Mouse (Mus musculus): ENCODE results near the gene Abcg1. TPM values are rescaled to one million over a fixed set of nuclear protein-coding genes. Genes with fewer than 3 reads are reported as not detected.

Abcg1 gene
- polyA plus RNA-seq, 1 experiment from 2014 or later = 5.8 TPM

DNA sequence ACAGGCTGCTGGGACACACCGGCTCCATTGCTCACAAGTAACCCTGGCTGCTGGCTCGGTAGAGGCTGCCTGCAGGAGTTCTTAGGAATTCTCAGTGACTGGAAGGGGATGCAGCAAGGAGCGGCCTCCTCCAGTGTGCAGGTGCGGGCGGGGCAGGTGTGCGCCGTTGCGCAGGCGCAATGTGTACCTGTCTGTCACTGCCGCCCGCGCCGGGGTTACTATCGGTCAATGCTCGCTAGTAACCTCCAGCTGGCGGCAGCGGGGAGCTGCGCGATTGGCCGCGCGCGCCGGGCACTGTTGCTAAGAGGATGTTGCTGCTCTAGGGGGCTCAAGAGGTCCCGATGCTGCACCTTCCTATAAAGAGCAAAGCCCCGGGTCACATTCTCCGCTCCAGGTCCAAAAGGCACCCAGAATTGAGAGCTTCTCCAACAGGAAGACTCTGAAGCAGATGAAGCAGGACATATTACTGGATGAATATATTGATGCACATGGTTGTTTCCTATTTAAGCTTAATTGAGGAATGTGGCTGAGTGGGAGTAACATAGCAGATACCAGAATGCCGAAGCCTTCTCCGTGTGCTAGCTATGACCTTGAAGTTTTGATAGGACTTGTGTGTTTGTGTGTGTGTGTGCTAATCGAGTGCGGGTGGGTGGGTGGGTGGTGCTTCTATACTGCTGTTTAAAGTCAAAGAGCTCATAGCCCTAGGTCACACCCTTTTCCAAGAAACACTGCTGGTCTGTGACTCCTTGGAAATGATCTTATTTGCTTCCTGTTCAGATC is 16.0 kb downstream of the Abcg1 start:
- Histone ChIP-seq H3K27ac (replicated peaks) (peak overlapping the region; percentile 77), H3K36me3 (no peaks in the 10 kb centered on the region), H3K9me3 (replicated peaks) (no peaks in the 10 kb centered on the region), H3K4me3 (peak overlapping the region; percentile 50), H3K4me1 (peaks cover 69% of the 10 kb centered on the region), H3K27me3 (ENCODE audit: low read depth, poor library complexity, severe bottlenecking) (peaks cover 14% of the 10 kb centered on the region; the same call in 1 of the 2 replicates)
- 4% methylated on average over 31 of the region's 31 CpGs for WGBS
- DNase-seq (ENCODE audit: low spot score) = peak; percentile 81

DNA sequence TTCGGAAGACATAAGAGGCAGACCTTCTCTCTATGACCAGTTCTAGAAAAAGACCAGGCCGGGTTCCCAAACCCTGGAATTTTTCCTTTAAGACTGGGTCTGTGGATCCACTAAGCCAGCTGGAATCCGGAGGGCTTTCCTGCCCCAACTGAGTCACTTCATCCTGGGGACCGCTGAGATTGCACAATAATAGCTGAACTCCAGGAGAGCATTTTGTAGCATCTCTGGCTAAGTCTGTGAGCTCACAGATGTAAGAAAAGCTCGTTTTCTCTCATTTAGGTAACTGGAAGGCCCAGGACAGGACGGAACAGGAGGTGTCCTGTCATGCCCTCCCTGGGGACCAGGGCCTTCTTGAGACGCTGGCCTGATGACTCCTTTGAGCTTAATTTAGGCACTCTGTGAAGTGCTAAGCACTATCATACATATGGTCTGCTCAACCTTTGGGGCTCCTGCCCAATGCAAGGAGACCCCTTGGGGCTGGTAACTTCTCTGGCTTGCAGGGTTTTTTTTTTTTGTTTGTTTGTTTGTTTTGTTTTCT is 16.6 kb downstream of the Abcg1 start:
- Histone ChIP-seq H3K36me3 (no peaks in the 10 kb centered on the region), H3K27me3 (ENCODE audit: low read depth, poor library complexity, severe bottlenecking) (peaks cover 14% of the 10 kb centered on the region; the same call in 1 of the 2 replicates), H3K4me3 (peak overlapping the region; percentile 50; the same call in 1 of the 2 replicates), H3K9me3 (replicated peaks) (no peaks in the 10 kb centered on the region), H3K4me1 (peaks cover 73% of the 10 kb centered on the region), H3K27ac (replicated peaks) (peak overlapping the region; percentile 67; the same call in 1 of the 2 replicates)
- no peak for DNase-seq (ENCODE audit: low spot score)
- 14% methylated on average over 7 of the region's 7 CpGs for WGBS

GRCm38 (mm10) chr17:31074666-31075065 is 17.2 kb downstream of the Abcg1 start:
- DNase-seq (ENCODE audit: low spot score) = no peak
- Histone ChIP-seq H3K4me3 (no peak overlapping the region), H3K9me3 (replicated peaks) (no peaks in the 10 kb centered on the region), H3K36me3 (no peaks in the 10 kb centered on the region), H3K27me3 (ENCODE audit: low read depth, poor library complexity, severe bottlenecking) (peaks cover 14% of the 10 kb centered on the region; the same call in 1 of the 2 replicates), H3K27ac (replicated peaks) (no peak overlapping the region), H3K4me1 (peaks cover 78% of the 10 kb centered on the region)
- WGBS = 51% methylated on average over 3 of the region's 3 CpGs

DNA sequence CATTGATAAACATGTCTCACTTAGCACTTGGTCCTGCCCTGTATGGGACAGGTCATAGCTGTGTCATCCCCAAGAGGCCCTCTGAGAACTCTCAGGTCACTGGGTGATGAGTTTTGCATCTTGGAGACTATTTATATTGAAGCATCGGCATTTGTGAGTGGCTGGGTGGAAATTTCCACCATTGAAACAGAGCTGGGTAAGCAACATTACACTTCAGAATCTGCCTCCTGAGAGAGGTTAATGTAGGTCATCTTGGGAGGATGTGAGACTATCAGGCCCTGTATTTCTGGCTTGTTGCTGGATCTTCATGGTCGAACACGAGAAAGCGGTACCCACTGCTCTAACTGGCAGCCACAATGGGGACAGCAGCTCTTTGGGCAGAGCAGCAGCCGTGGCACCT is 18.0 kb downstream of the Abcg1 start:
- 83% methylated on average over 5 of the region's 5 CpGs for WGBS
- Histone ChIP-seq H3K9me3 (replicated peaks) (no peaks in the 10 kb centered on the region), H3K27me3 (ENCODE audit: low read depth, poor library complexity, severe bottlenecking) (peaks cover 14% of the 10 kb centered on the region; the same call in 1 of the 2 replicates), H3K36me3 (no peaks in the 10 kb centered on the region), H3K4me1 (peaks cover 81% of the 10 kb centered on the region), H3K27ac (replicated peaks) (no peak overlapping the region), H3K4me3 (no peak overlapping the region)
- no peak for DNase-seq (ENCODE audit: low spot score)

DNA sequence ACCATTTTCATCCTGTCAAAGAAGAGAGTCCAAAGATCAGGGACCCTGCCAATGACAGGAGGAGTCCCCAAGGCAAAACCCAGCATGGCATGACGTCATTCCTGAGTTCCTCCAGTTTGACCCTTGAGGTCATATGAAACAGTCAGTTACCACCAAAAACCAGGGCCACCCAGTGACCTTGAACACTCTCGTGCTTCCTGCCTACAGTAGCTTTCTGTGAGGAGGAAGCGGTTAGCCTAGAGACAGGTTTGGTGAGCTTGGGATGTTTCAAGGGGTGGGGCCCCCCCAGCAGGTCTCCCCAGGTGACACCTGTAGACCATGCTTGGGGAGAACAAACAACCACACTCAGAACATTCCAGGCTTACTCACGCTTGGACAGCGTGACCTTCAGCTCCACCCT is 20.1 kb downstream of the Abcg1 start:
- 78% methylated on average over 5 of the region's 5 CpGs for WGBS
- no peak for DNase-seq (ENCODE audit: low spot score)
- Histone ChIP-seq H3K36me3 (no peaks in the 10 kb centered on the region), H3K27ac (replicated peaks) (no peak overlapping the region; the same call in 1 of the 2 replicates), H3K27me3 (ENCODE audit: low read depth, poor library complexity, severe bottlenecking) (peaks cover 14% of the 10 kb centered on the region; the same call in 1 of the 2 replicates), H3K4me3 (no peak overlapping the region), H3K9me3 (replicated peaks) (no peaks in the 10 kb centered on the region), H3K4me1 (peaks cover 70% of the 10 kb centered on the region)

- 87% methylated on average over 11 of the region's 11 CpGs for WGBS
- H3K27me3 ChIP-seq (ENCODE audit: low read depth, poor library complexity, severe bottlenecking) = peaks cover 14% of the 10 kb centered on the region; the same call in 1 of the 2 replicates
- no peaks in the 10 kb centered on the region for H3K9me3 ChIP-seq (replicated peaks)
- H3K4me1 ChIP-seq = peaks cover 59% of the 10 kb centered on the region
- peak overlapping the region; percentile 47 for H3K27ac ChIP-seq (replicated peaks)
- no peak overlapping the region for H3K4me3 ChIP-seq
- H3K36me3 ChIP-seq = no peaks in the 10 kb centered on the region
- DNase-seq (ENCODE audit: low spot score) = no peak
These were observed 21.1 kb downstream of the Abcg1 start for GRCm38 (mm10) chr17:31078581-31078980.

GRCm38 (mm10) chr17:31079078-31079840 is 21.8 kb downstream of the Abcg1 start:
- 70% methylated on average over 12 of the region's 12 CpGs for WGBS
- Histone ChIP-seq H3K4me1 (peaks cover 53% of the 10 kb centered on the region), H3K9me3 (replicated peaks) (no peaks in the 10 kb centered on the region), H3K27me3 (ENCODE audit: low read depth, poor library complexity, severe bottlenecking) (peaks cover 9% of the 10 kb centered on the region; the same call in 1 of the 2 replicates), H3K36me3 (no peaks in the 10 kb centered on the region), H3K27ac (replicated peaks) (peak overlapping the region; percentile 47), H3K4me3 (no peak overlapping the region)
- DNase-seq (ENCODE audit: low spot score) = no peak

GRCm38 (mm10) chr17:31082296-31083078 is 25.0 kb downstream of the Abcg1 start:
- H3K27ac ChIP-seq (replicated peaks) = no peak overlapping the region
- 92% methylated on average over 4 of the region's 4 CpGs for WGBS
- no peaks in the 10 kb centered on the region for H3K36me3 ChIP-seq
- H3K9me3 ChIP-seq (replicated peaks) = no peaks in the 10 kb centered on the region
- no peaks in the 10 kb centered on the region for H3K27me3 ChIP-seq (ENCODE audit: low read depth, poor library complexity, severe bottlenecking)
- no peak for DNase-seq (ENCODE audit: low spot score)
- no peak overlapping the region for H3K4me3 ChIP-seq
- H3K4me1 ChIP-seq = peaks cover 38% of the 10 kb centered on the region

DNA sequence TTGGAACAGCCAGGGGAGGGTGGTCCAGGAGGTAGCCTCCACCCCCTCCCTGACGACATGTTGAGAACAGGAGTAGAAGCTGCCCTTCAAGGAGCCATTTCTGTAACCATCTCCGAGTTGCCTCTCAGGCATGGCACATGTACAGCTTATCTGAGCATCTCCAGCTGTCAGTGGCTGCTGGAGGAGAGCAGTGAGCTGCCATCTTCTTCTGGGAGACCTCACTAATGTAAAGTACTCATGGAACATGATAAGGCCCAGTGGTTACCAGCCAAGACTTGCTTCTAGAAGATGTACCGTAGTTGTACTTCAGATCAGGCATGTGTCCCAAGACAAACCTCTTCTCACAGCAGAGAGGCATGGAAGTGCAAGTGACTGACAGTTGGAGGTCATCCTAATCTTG is 28.0 kb downstream of the Abcg1 start:
- Histone ChIP-seq H3K27me3 (ENCODE audit: low read depth, poor library complexity, severe bottlenecking) (no peaks in the 10 kb centered on the region), H3K4me1 (peaks cover 37% of the 10 kb centered on the region), H3K27ac (replicated peaks) (no peak overlapping the region), H3K36me3 (no peaks in the 10 kb centered on the region), H3K4me3 (no peak overlapping the region), H3K9me3 (replicated peaks) (no peaks in the 10 kb centered on the region)
- DNase-seq (ENCODE audit: low spot score) = no peak
- 94% methylated on average over 3 of the region's 3 CpGs for WGBS

DNA sequence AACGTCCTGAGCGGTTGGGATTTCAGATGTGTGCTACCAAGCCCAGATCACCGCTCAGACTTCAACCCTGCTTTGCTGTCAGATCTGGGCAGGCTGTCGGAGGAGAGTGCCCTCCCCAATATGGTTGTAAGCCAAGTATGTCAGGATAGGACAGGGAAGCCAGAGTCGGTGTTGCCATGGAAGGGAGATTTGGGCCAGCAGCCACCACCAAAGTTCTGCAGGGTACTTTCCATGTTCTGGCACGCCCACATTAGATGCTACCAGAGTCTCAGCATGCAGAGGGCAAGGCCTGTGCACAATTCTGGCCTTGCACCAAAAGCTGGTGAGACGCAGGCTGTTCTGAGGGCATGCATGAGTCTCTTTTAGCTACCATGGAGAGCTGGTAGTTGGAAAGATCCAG is 28.7 kb downstream of the Abcg1 start:
- 93% methylated on average over 7 of the region's 7 CpGs for WGBS
- no peaks in the 10 kb centered on the region for H3K36me3 ChIP-seq
- H3K27ac ChIP-seq (replicated peaks) = no peak overlapping the region
- DNase-seq (ENCODE audit: low spot score) = no peak
- H3K27me3 ChIP-seq (ENCODE audit: low read depth, poor library complexity, severe bottlenecking) = no peaks in the 10 kb centered on the region
- H3K9me3 ChIP-seq (replicated peaks) = no peaks in the 10 kb centered on the region
- no peak overlapping the region for H3K4me3 ChIP-seq
- H3K4me1 ChIP-seq = peaks cover 39% of the 10 kb centered on the region

DNA sequence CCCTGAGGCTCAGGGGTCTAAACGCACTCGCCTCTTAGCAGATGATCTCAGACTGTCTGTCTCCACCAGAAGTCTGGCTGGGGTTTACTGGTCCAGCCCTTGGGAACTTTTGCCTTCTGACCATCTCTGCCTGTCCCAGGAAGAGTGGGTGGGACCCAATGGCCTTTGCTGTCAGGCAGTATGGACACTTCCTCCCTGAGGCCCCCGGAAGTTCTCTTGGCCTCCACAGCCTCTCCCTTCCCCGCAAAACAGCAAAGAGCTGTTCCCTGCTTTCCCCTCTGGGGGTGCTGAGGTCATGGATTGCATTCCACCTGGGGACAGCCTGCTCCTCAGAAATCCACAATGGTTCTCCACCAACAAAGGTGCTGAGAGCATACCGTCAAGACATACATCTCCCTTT is 31.2 kb downstream of the Abcg1 start:
- no peaks in the 10 kb centered on the region for H3K9me3 ChIP-seq (replicated peaks)
- H3K4me3 ChIP-seq = no peak overlapping the region
- DNase-seq (ENCODE audit: low spot score) = no peak
- H3K27me3 ChIP-seq (ENCODE audit: low read depth, poor library complexity, severe bottlenecking) = no peaks in the 10 kb centered on the region
- WGBS = 56% methylated on average over 5 of the region's 5 CpGs
- peaks cover 5% of the 10 kb centered on the region; the same call in 1 of the 2 replicates for H3K36me3 ChIP-seq
- peaks cover 39% of the 10 kb centered on the region for H3K4me1 ChIP-seq
- peak overlapping the region; percentile 60 for H3K27ac ChIP-seq (replicated peaks)

- peaks cover 5% of the 10 kb centered on the region; the same call in 1 of the 2 replicates for H3K36me3 ChIP-seq
- no peak for DNase-seq (ENCODE audit: low spot score)
- H3K4me3 ChIP-seq = no peak overlapping the region
- H3K4me1 ChIP-seq = peaks cover 48% of the 10 kb centered on the region
- WGBS = 83% methylated on average over 8 of the region's 8 CpGs
- no peaks in the 10 kb centered on the region for H3K27me3 ChIP-seq (ENCODE audit: low read depth, poor library complexity, severe bottlenecking)
- no peaks in the 10 kb centered on the region for H3K9me3 ChIP-seq (replicated peaks)
- peak overlapping the region; percentile 60 for H3K27ac ChIP-seq (replicated peaks)
These were observed 32.4 kb downstream of the Abcg1 start for GRCm38 (mm10) chr17:31089848-31090247.
